Mouse (Mus musculus) spleen, embryonic (tissue): Measurements from ENCODE around the gene Gm6685.
"Not testable (repeated sequence)": the region's sequence is repeated elsewhere in the genome, so short reads cannot be mapped to it uniquely, and the experiment has no call there.

Source experiments
- CTCF ChIA-PET: fragments of 350-600 bp; sonication (Branson Sonifier 250); formaldehyde crosslinking; loops from one replicate; lab custom pipeline; 2022; lab: Charles Lee

The Gm6685 gene

DNA sequence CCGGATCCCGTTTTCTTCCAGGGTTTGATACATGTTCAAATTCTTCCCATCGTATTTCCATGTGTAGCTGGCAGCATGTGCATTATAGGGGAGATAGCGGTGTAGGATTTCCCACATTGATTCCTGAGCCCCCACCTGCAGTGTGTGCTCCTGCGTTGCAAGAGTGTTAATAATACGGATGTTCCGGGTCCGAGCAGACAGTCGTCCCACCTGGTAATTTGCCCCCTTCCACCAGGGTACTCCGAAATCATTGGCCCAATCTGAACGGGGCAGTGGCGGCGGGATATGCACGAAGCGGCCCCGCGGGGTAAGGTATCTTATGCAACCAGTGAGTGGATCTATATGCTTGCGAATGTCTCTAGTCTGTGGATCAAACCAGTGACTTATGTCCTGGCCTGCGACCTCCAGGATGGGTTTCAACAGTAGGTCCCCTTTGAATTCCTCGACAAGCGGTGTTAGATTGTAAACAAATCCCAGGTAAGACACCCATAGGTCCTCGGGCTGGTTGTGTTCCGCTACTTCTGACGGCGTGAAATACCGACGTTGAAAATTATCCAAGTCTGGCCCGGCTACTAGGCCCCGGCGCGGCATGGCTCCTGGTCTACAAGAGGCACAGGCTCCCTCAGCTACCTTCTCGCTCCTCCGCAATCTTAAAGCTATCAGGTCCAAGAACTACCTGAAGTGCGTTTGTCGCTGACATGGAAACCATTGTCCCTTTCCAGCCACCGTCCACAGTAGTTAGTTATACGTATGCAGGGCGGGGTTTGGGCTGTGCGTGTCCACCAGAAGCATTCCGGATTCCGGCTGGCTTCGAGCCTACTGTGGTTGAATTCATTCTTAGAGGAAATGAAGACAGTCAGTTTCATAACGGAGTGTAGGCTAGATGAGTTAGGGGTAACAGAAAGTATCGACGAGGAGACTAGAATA, at the start of gene Gm6685:
Gene Gm6685 (minus strand): TSS at position 644 of the 927 bp plus-strand sequence.
- CTCF ChIA-PET, result not testable (repeated sequence)

DNA sequence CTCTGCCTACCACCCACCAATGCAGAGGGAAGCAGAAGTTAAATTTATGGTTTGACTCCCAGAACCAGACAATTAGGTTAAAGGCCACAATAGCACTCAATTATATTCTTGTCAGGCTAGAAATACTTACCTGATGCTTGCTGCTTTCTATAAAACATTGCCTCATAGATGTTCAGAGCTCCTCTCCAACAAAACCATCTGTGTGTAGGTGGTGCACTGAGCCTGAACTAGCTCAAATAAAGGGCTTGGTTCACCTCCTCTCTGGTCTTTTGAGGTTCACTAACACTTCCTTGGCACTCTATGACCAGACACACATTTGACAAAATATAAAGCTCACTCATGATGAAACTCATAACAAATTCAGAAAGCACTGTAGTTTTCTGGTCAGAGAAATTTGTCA, 36.2 kb upstream of the Gm6685 start:
- CTCF ChIA-PET, result no interaction called here

DNA sequence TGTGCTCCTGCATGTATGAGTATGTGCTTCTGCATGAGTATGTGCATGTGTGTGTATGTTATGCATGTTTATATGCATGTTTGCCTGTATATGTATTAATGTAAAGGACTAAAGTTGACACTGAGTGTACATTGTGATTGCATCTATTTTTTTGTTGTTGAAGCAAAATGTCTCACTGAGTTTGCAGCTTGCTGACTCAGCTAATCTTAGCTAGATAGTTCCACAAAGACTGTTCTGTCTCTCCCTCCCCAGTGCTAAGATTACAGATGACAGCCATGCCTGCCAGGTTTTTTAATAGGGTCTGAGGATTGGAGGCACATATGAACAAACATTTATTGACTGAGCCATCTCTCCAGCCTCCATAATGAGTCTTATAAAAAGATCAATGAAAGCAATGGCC, 35.0 kb upstream of the Gm6685 start:
- CTCF ChIA-PET, result no interaction called here

DNA sequence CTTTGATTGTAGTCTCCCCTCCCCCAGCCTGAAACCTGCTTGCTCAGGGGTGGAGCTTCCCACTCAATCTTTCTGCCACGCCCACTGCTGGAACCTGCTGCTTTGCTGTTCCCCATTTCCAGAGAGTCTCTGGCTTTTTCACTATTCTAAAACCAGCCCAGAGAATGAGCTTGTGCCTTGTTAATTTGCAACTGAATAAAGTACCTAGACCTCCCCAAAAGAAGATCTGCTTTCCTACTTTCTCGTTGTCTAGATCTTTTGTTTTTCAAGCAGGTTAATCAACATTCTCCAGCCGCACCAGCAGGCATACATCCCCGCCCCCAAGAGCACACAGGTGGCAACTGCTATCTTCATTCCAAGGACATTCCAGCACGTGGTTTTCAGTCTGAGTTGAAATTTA, 31.7 kb upstream of the Gm6685 start:
- CTCF ChIA-PET, result not testable (repeated sequence)

DNA sequence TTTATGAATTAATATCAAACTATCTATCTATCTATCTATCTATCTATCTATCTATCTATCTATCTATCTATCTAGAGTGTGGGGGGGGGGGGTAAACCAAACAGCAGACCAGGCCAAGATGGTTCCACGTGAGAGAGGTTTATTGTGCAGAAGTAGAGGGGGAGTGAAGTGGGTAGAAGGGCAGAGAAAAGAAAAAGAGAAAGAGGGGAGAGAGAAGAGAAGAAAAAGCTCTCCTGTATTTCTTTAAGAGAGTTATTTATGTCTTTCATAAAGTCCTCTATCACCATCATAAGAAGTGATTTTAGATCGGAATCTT, 26.2 kb upstream of the Gm6685 start:
- CTCF ChIA-PET, result no interaction called here

DNA sequence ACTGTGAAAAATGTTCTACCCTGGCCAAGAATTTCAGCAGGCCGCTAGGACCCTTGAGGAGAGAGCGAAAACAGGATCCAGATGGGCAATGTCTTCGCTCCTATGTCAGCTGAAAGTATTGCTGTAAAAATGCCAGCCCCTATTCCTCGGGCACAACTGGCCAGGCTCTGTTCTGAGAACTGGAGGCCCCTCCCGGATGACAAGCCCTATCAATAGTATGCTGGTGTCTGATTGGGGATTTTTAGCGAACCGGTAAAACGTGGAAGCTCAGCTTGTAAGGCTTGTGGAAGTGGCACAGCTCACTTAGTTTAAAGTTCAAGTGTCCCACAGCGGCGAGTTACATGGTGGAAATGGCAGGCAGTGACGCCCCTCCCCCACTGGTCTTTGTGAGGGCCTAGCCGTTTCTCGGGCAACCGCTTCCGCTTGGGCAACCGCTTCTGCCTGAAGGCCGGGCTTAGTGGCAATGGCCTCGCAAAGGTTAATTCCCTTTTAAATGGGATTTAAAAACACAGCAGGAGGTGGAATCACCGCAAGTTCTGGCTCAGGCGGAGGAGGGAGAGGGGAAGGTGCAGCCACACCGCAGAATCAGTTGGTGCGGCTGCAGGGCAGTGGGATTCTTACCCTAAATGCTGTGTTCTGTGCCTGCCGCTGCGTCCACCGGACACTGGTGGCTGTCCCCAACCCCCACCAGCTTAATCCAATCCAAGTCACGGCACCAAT, 25.7 kb upstream of the Gm6685 start:
- CTCF ChIA-PET, result no interaction called here

DNA sequence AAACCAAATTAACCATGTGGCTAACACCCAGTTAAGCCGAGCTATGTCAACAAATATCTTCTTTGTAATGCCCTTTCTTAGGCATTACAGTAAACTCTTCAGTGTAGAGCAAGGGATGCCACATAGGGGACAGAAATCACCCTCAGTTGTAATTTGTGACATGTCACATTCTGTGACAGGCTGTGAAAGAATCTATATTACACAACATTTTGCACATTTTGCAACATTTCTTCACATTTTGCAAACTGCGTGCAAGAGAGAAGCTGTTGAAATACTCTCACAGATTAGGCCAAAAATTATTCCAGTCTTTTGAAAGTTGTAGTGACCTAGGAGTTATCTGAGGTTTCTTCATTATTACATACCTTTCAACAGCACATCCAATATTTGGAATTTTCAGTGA, 3.8 kb upstream of the Gm6685 start:
- CTCF ChIA-PET, result no interaction called here

DNA sequence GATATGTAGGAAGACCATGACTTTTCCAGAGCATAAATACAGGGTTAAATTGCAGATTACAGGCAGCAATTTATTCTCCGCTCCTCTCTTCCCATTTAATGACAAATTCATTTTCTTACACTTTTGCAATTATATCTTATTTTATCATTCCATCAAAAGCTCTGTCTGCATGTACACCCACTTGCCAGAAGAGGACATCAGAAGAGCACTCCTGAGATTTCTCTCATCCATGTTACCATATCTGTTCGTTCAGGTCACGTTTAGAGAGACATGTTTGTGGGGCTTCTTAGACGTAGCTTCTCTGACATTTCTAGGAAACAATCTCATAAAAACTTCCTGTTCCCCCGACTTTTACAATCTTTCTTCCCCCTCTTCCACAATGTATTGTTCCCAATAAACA, 2.2 kb upstream of the Gm6685 start:
- CTCF ChIA-PET, result no interaction called here

DNA sequence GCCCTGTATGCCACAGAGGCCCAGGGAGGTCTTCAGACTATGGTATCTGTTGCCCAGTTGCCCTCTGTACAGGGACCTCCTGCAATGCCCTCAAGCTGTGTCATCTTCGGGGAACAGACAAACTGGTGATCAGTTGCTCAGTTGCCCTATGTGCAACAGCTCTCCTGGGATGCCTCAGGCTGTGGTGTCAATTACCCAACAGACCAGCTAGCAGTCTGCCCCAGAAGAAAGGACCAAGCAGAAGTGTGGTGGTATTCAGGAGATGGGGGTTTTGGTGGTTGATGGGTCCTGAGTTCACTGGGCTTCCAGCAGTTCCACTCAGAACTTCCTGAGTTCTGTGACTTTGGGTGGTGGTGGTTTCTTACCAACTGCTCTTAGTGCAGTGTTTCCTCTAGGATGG, 11.8 kb downstream of the Gm6685 start:
- CTCF ChIA-PET, result no interaction called here

DNA sequence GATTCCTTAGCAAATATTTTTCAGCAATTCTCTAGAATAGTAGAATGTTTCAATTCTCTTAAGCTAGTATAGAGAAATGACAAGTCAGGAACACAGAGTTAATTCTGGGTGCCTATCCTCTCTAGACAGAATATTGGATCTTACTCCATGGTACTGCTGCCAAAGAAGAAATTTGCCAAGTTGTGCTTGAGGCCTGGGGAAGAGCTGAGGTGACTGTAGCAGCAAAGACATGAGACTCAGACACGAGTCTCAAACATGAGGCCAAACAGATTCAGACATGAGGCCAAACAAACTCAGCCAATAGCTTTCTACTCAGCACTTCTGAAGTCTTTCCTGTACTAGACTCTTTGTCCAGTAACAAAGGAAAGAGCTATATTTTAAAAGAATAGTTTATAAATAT, 26.3 kb downstream of the Gm6685 start:
- CTCF ChIA-PET, result no interaction called here

DNA sequence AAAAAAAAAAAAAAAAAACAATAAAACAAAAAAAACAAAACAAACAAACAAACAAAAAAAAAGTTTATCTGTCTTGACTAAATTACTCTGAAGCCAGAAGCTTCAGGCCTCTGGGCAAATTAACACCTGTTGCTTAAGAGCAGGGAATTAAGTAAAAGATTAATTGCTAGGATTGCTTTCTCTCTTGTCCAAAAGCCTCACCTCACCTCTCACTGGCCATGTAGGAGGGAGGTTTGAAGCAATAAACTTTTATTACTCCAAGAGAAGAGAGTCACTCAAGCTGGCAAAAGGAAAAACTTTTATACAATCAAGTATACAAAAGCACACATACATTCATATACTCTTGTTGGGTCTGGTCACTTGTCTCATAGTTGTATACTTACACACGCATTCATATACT, 31.9 kb downstream of the Gm6685 start:
- CTCF ChIA-PET, result no interaction called here

DNA sequence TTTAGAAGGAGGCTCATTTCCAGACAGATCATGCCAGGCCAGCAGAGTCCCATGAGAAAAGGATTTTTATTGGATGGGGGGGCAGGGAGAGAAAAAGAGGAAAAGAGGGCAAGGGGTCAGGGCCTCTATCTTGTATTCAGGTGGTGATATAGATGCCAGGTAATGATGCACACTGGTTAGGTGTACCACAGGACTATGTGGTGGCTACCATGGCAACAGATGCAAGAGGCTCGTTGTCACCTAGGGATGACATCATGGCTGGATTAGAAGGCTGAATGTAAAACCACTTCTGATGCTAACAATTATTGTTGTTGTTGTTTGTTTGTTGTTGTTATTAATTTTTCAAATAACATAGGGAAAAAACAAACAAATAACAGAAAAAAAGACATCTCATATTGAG, 49.2 kb downstream of the Gm6685 start:
- CTCF ChIA-PET, result no interaction called here
